Mouse (Mus musculus) urinary bladder, postnatal 14 days (tissue): ENCODE measurements around the gene Prim2.

Experiments
- DNase-seq: peaks from one replicate; pipeline ENCODE4 v3.0.0; 2021; ENCODE audit warnings: low spot score

The Prim2 gene

GRCm38 (mm10) chr1:33541708-33542107 lies 127.9 kb downstream of the Prim2 start:
- no peak for DNase-seq

DNA sequence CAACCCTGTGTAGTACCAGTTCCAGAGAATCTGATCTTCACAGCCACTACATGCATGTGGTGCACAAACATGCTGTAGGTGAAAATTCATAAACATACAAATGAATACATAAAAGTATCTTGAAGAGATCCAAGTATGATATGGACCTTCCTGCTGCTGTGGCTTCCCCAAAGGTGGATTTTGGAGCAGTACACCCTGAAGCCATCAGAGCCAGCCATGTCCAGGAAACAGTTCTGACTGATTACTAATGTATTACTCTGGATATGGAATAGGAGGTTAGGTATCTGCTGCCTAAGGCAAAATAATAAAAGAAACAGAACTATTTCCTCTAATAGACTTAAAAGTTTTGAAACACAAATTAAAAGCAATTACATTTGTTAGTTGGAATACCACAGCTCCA lies 131.6 kb downstream of the Prim2 start:
- DNase-seq: no peak

GRCm38 (mm10) chr1:33536272-33537004 lies 133.2 kb downstream of the Prim2 start:
- no peak for DNase-seq

DNA sequence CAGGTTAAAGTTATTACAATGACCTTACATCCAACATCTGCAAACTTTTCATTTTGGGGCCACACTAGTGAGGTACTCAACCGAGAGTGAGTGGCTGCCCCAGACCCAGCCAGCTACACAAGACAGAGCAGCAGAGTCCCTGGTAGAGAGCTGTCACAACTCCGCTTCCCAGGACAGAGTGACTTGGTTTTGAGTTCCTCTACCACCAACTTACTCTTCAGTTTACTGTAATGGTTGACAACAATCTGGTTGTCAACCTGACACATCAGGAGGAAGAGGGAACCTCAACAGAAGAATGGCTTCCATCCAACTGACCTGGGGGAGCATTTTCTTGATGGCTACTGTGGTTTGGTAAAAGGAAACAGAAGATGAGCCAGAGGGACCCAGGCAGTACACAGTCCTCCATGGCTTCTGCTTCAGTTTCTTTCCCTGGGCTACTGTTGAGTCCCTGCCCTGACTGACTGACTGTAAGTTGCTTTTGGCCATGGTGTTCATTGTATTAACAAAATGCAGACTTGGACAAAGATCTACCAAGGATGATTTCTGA lies 134.4 kb downstream of the Prim2 start:
- DNase-seq: no peak

- DNase-seq: no peak
Observed at GRCm38 (mm10) chr1:33531860-33532259, 137.7 kb downstream of the Prim2 start.

DNA sequence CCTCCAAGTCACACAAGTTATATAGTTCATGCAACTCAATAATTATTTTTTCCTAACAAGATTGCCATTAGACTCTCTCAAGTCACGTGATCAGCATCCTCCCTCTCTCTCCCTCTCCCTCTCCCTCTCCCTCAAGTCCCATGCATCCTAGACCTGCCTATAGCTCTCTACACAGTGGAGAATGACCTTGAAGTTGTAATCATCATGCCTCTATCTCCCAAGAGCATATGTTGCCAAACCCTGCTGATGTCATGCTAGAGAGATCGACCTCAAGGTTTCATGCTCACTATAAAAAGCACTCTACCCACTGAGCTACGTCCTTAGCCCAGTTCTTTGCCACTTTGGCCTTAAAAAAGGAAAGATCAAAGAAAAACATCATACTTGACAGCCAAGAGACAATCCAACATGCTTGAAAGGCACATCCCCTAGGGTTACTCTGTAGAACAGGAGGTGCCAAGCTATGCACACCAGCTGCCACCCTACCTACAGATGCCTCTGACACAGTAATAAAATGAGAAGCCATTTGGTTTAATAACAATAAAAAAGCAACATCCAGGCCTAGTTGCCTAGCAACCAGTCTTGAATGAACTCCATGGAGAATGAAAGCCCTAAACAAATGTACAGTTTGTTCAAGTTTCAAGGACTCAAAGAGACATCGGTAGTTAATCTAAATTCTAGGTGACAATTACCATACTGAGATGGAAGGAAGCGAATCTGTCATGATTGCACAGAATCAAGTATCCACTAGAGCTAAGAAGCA lies 138.3 kb downstream of the Prim2 start:
- no peak for DNase-seq

DNA sequence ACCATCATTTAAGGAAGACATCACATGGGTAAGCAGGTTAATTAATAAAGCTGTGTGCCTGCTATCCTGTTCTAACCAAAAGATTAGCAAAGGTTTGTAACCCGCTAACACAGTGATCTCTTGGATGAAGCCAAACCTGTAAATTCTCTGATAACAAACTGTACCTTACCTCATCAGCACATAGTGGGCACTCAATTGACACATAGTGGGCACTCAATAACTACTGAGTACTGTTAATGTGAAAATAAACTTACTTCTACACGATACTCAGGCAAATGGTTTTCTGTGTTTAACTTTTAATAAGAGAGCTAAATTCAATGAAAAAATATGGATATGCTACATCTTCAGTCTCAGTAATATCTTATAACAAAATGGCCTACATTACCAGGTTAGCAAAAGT lies 139.1 kb downstream of the Prim2 start:
- DNase-seq: no peak

DNA sequence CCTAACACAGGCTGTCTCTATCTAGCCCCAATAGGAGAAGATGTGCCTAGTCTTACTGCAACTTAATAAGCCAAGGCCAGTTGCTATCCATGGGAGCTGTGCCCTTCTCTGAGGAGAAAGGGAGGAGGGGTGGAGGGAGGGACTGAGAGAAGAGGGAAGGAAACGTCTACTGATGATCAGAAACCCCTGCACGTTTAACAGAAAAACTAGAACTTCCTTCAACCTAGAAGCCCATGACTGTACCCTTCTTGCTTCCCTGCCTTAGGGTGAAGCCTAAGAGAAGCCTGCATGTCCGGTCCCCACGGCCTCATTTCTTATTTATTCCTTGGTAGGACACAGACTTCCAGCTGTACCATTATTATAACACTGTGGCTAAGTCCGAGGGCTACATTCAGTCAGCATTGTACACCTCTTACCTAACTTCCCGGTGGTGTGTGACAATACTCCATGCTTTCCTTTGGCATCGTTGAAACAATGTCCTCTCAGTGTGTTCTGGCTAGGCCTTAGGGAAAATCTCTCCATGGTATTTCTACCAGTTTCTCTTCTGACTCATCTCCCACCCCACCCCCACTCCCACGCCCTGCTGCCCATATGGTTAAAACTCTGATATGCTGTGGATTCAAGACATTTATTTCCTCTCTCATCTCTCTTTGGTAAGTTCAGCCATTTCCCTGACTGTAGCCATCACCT lies 139.9 kb downstream of the Prim2 start:
- DNase-seq: no peak

- no peak for DNase-seq
Observed at GRCm38 (mm10) chr1:33527352-33527863, 142.2 kb downstream of the Prim2 start.

DNA sequence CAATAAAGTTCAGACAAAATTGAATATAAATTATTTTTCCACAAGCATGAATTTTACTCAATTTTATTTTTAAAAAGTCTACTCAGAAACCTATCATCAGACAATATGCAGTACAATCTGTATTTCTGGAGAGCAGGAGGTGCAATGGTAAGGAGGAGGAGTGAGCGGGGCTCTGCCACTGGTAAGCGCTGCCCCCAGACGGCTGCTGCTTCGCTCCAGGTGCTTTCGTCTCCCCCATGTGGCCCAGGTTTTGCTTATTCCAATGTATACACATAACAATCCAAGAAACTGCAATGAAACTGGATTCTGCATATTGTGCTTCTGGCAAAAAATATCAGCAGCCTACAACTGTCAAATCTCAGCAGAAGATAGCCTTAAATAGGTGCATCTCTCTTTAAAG lies 146.4 kb downstream of the Prim2 start:
- DNase-seq: no peak

GRCm38 (mm10) chr1:33515124-33515523 lies 154.5 kb downstream of the Prim2 start:
- DNase-seq: no peak

DNA sequence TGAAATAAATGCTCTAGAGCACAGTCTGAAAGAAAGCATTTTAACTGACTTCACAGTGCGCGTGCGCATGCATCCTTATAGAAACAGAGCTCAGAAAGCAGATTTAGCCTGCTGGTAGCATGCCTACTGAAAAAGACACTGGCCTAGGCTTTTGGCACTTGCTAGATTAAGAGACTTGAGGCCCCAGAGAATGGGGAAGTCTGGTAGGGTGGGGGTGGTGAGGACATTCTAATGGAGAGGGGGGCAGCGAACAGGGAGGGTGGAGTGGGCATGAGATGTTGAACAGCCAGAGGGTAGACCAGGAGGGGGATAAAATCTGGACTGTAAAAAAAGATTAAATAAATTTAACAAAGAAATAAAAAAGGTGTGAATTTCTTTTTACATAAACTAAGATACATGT lies 158.3 kb downstream of the Prim2 start:
- DNase-seq: no peak

DNA sequence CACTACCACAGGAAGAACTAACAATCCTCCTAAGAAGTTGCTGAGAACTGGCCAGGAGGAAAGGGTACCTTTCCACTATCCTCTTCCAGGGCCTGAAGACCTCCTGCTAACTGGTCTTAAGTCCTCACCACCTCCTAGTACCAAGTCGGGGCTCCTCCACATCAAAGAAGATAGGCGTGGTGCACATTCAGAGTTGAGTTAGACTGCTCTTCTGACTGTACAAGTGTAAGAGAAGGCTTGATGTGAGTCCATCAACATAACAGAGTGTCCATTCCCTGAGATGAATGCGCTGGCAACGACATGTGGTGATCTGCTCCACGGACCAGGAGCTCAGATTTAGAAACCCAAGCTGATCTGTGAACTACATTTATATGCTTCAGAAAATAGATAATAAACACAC lies 165.2 kb downstream of the Prim2 start:
- no peak for DNase-seq

DNA sequence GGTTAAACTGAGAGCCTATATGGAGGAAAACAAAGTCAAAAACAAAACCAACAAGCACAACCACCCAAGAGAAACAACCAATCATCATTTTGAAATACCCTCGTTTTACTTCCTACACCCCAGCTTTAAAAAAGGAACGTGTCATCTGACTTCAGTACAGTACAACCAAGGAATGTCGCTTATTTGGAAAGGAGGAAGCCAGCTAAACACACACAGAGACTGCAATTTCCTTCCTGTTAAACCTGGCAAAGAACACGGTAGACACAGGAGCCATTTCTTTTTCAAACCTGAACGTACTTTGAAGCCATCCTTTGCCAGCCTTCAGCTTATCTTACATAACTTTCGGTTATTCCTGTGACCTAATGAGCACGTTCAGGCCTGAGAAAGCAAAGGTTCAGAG lies 166.7 kb downstream of the Prim2 start:
- DNase-seq: no peak

DNA sequence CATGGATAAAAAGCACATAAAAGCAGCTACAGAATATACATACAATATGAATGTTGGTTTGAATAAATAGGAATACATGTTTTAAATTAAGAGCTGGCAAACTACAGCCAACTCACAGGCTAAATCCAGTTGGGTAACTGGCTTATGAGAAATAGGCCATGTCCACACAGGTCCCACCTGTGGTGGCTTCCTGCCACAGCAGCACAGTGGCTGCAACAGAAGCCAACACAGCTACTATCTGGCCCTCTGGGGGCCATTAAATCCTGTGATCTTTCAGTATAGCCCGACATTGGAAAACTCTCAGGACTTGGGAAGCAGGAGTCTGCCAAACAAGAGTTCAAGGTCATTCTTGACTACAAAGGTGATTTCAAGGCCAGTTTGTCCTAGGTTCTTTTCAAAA lies 167.3 kb downstream of the Prim2 start:
- no peak for DNase-seq

- no peak for DNase-seq
Observed at GRCm38 (mm10) chr1:33500111-33500510, 169.5 kb downstream of the Prim2 start.

GRCm38 (mm10) chr1:33499603-33500002 lies 170.0 kb downstream of the Prim2 start:
- no peak for DNase-seq

- DNase-seq: no peak
Observed at GRCm38 (mm10) chr1:33496128-33496527, 173.5 kb downstream of the Prim2 start.

DNA sequence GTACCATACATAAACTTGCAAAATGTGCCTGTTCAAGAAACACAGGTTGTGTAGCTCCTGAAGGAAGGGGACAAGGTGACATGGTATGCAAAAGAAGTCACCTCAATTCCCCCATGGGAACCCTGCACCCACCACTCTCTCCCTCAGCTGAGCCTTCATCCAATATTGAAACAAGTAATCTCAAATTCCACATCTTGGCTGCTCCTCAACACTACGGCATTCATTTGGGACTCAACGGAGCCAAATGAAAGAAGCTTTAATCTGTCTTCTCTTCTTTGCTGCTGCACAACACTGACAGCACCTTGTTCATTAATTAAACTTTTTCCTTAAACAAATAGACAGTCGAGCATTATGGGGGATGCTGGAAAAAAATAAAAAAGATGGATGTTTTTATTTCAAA lies 174.0 kb downstream of the Prim2 start:
- no peak for DNase-seq

GRCm38 (mm10) chr1:33495203-33495553 lies 174.4 kb downstream of the Prim2 start:
- DNase-seq: no peak

DNA sequence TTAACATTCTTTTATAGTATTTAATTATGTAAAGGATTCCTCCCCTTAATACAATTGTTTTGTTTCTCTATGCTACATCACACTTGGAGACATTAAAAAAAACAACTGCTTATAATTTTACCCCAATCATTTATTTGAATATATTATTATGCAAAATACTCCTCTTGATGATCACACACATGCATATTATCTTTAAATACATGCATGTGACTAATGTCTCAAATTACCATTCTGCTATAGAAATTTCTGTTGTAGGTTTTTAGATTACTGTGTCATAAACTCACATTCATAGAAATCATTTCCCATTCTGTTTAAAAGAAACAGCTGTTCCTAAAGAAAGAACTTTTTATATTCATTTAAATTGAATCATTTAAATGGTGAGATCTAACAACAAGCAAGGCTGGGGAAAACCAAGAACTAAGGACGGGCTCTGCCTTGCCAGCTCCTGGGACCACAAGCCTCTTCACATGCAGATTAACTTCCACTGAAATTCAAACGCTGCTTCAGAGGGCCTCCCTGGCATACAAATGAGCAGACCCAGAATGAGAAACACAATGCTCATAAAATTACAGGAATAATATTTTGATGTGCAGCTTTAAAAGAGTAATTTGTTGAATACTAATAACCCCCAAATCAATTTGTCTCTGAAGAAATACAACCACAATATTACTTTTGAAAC lies 174.9 kb downstream of the Prim2 start:
- no peak for DNase-seq

- DNase-seq: no peak
Observed at GRCm38 (mm10) chr1:33490220-33490619, 179.4 kb downstream of the Prim2 start.
